Mouse (Mus musculus) thymus, postnatal 25 days (tissue): ENCODE measurements around the gene Jsrp1.

ENCODE experiments used
- DNase-seq: peaks from one replicate; pipeline ENCODE4 v3.0.0; 2022

The Jsrp1 gene

GRCm38 (mm10) chr10:80813366-80813765 lies at the start of gene Jsrp1:
Gene Jsrp1, minus strand, starts transcription at chr10:80813498.
- DNase-seq, result no peak

- no peak for DNase-seq
Observed at GRCm38 (mm10) chr10:80862305-80862704, 49.0 kb upstream of the Jsrp1 start.

GRCm38 (mm10) chr10:80858350-80858935 lies 45.1 kb upstream of the Jsrp1 start:
- no peak for DNase-seq

GRCm38 (mm10) chr10:80857848-80858247 lies 44.5 kb upstream of the Jsrp1 start:
- DNase-seq, result no peak

- DNase-seq, result no peak
Observed at GRCm38 (mm10) chr10:80857386-80857785, 44.1 kb upstream of the Jsrp1 start.

- no peak for DNase-seq
Observed at GRCm38 (mm10) chr10:80856908-80857307, 43.6 kb upstream of the Jsrp1 start.

- DNase-seq, result no peak
Observed at GRCm38 (mm10) chr10:80856267-80856666, 43.0 kb upstream of the Jsrp1 start.

GRCm38 (mm10) chr10:80855749-80856073 lies 42.4 kb upstream of the Jsrp1 start:
- no peak for DNase-seq

- DNase-seq, result peak; percentile 99
Observed at GRCm38 (mm10) chr10:80854913-80855748, 41.8 kb upstream of the Jsrp1 start, which contains the start of the genes Lsm7 and Sppl2b. Gene Lsm7, minus strand, starts transcription at chr10:80855209. Gene Sppl2b, plus strand, starts transcription at chr10:80855275.

- peak; percentile 75 for DNase-seq
Observed at GRCm38 (mm10) chr10:80848571-80848970, 35.3 kb upstream of the Jsrp1 start.

- no peak for DNase-seq
Observed at GRCm38 (mm10) chr10:80845732-80846131, 32.4 kb upstream of the Jsrp1 start.

- no peak for DNase-seq
Observed at GRCm38 (mm10) chr10:80845055-80845693, 31.9 kb upstream of the Jsrp1 start.

- no peak for DNase-seq
Observed at GRCm38 (mm10) chr10:80843931-80844547, 30.7 kb upstream of the Jsrp1 start, which contains the start of gene Lingo3. Gene Lingo3, minus strand, starts transcription at chr10:80844039.

GRCm38 (mm10) chr10:80843087-80843930 lies 30.0 kb upstream of the Jsrp1 start:
- DNase-seq, result no peak

GRCm38 (mm10) chr10:80842334-80842733 lies 29.0 kb upstream of the Jsrp1 start:
- no peak for DNase-seq

GRCm38 (mm10) chr10:80841685-80842084 lies 28.4 kb upstream of the Jsrp1 start:
- DNase-seq, result no peak

GRCm38 (mm10) chr10:80839848-80840247 lies 26.6 kb upstream of the Jsrp1 start:
- no peak for DNase-seq

- no peak for DNase-seq
Observed at GRCm38 (mm10) chr10:80838346-80838912, 25.1 kb upstream of the Jsrp1 start.

GRCm38 (mm10) chr10:80837827-80838226 lies 24.5 kb upstream of the Jsrp1 start:
- no peak for DNase-seq

GRCm38 (mm10) chr10:80836949-80837379 lies 23.7 kb upstream of the Jsrp1 start:
- DNase-seq, result no peak

- DNase-seq, result no peak
Observed at GRCm38 (mm10) chr10:80835617-80836016, 22.3 kb upstream of the Jsrp1 start.

- DNase-seq, result no peak
Observed at GRCm38 (mm10) chr10:80832818-80833217, 19.5 kb upstream of the Jsrp1 start.
